Mouse (Mus musculus): ENCODE results near the gene Ubl4a.

Gene Ubl4a

DNA sequence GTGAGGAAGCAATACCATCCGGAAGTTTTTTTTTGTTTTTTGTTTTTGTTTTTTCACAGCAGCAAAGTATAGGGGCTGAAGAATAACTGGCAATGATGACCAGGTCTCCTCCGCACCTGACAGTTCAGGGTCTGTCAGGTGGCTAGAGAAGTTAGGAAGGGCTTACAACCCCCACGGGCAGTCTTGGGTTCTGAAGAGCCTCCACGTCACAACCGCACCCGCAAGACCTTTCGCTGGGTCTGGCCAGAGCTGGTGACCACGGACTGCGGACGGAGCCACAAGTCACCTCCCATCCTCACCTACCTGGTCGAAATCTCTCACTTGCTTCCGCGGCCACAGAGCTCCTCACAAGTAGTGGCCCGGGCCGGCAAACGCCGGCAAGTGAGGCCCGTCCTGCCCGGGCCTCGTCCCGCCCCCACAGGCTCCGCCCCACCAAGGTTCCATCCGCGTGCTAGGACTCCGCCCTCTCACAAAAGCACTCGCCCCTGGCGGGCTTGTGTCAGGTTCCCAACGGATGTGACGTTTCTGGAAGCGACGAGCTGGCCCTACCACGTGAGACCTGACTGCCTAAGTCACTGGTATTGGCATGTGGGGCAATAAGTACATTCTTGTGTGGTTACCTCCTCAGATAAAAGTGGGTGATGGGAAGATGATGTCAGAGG, at the start of gene Ubl4a, which contains the start of gene Slc10a3:
TSS of gene Ubl4a (minus strand) at position 331 of the 662 bp plus-strand sequence.
TSS of gene Slc10a3 (minus strand) at position 462 of the 662 bp plus-strand sequence.
- peak; percentile 95 for DNase-seq (ENCODE audit: low read depth)

DNA sequence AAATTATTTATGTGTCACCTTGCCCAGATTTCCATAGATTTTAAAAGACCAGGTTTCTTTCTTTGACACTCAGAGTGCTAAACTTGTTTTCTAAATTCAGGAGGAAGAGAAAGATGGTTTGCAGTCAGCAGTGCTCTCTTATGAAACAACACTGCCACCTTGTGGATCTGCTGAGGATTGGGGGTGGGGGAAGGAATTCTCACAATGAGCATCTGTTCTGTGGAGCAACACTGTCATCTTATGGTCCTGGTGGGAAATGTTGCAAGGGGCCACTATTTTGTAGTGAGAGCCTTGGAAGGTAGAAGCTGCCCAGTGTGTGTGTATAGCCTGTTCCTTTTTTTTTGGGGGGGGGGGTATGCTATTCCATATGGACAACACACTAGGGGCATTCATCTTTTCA, 40.4 kb upstream of the Ubl4a start:
- DNase-seq (ENCODE audit: low read depth) = peak; percentile 81

DNA sequence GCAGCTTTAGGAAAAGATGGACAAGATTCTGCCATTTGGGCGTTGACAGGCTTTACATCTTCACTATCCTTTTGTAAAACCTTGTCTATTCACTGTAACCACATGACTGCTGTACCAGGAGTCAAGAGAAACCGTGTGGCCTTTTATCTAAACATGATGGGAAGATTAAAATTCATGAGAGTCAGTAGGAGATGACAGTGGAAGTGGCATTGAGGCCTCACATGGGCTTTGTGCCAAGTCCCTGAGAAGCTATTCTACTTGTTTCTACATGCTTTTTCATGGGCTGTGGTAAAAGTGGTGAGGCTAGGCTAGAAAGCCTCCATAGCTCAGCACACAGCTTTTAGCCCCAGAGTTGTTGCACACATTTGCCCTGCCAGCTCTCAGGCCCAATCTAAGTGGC, 35.3 kb upstream of the Ubl4a start:
- DNase-seq (ENCODE audit: low read depth) = peak; percentile 14

DNA sequence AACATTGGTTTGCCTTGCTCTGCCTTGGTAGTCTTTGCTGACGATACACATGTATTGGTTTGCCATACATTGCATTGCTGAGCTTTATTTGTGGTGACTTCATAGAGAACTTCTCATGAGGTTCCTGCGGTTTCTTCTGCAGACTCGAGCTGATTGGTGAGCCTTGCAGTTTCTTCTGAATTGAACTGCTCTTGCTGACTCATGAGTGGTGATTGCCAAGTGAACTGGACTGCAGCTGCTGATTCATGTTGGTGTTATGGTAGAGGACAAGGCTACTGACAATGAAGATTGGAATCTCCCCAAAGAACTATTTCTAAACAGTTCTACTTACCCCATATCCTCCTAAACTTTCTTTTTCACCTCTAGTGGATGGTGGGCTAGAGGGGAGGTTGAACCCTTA, 27.1 kb upstream of the Ubl4a start:
- peak; percentile 38 for DNase-seq (ENCODE audit: low read depth)

- peak; percentile 92 for DNase-seq (ENCODE audit: low read depth)
Observed at GRCm38 (mm10) chrX:74392535-74393443, 19.8 kb upstream of the Ubl4a start, which contains the start of the genes Fam3a and Ikbkg. TSS of gene Fam3a (minus strand) at chrX:74393272. TSS of gene Ikbkg (plus strand) at chrX:74393290.

GRCm38 (mm10) chrX:74388153-74388552, 15.1 kb upstream of the Ubl4a start:
- no peak for DNase-seq (ENCODE audit: low read depth)

GRCm38 (mm10) chrX:74384451-74384850, 11.4 kb upstream of the Ubl4a start:
- no peak for DNase-seq (ENCODE audit: low read depth)

DNA sequence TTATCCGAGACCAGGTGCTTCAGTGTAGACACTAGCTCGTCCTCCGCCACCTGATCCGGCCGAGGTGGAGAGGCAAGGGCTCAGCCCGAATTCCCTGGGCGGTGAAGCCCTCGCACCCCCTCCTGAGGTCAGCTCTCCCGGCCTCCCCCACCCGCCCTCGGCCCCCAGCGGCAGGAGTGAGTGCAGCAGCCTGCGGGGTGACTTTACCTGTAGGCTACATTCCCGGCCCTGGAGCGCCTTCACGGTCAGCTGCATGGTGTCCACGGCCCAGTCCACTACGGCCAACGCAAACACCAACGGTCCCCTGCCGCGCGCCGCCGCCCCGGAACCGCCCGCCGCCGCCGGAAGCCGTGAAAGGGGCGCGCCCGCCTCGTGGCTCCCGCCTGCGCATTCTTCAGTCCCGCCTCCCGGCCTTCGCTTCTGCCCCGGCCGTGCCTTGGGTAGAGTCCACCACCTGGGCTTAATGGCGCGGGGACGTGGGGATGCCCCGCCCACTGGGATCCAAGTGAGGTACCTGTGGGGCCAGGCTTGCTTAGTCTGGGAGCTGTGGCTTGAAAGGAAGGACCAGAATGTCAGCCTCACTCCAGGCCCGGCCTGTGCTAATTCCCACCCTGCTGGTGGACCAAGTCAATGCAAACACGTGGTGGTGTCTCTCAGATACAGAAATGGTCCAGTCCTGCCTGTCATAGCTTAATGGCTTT, 4.7 kb downstream of the Ubl4a start:
- DNase-seq (ENCODE audit: low read depth) = peak; percentile 65

DNA sequence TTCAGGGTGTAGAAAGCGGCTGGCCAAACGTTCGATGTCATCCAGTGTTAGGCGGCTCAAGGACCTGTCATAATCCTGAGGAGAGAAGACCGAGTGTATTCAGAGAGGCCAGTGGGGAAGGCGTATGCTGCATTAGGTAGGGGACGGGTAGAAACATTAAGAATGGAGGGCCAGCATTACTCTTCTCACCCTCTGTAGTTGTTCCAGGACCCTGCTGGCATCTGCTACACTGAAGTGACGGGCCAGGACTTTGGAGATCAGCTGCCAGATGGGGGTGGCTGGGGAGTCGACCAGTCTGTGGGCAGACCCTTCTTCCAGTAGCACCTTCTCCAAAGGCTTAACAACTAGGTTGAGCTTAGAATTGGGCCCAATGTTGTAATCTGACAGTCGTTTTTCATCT, 5.5 kb downstream of the Ubl4a start:
- DNase-seq (ENCODE audit: low read depth) = no peak

GRCm38 (mm10) chrX:74359171-74359570, 13.8 kb downstream of the Ubl4a start:
- DNase-seq (ENCODE audit: low read depth) = no peak

DNA sequence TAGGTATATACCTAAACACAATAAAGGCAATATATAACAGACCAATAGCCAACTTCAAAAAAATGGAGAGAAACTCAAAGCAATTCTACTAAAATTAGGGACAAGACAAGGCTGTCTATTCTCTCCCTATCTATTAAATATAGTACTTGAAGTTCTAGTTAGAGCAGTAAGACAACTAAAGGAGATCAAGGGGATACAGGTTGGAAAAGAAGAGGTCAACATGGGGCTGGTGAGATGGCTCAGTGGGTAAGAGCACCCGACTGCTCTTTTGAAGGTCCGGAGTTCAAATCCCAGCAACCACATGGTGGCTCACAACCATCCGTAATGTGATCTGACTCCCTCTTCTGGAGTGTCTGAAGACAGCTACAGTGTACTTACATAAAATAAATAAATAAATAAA, 15.9 kb downstream of the Ubl4a start:
- peak; percentile 6 for DNase-seq (ENCODE audit: low read depth)

DNA sequence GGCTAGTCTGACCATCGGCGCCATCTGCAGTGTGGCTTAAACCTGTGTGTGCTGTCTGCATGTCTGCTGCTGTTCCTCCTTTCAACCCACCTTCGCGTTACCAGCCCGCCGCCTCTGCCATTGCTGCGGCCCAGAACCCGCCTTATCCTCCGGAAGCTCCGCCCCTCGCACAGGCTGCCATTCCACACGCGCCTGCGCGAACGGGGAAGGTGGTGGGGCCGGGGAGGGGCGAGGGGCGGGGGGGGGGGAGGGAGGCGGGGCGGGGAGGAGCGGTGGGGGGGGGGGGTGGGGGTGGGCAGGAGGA, 19.6 kb downstream of the Ubl4a start, which contains the start of gene Lage3:
TSS of gene Lage3 (minus strand) at position 152 of the 304 bp plus-strand sequence.
- peak; percentile 80 for DNase-seq (ENCODE audit: low read depth)

GRCm38 (mm10) chrX:74352645-74353466, 20.2 kb downstream of the Ubl4a start:
- peak; percentile 11 for DNase-seq (ENCODE audit: low read depth)

- no peak for DNase-seq (ENCODE audit: low read depth)
Observed at GRCm38 (mm10) chrX:74330166-74330930, 42.7 kb downstream of the Ubl4a start.

DNA sequence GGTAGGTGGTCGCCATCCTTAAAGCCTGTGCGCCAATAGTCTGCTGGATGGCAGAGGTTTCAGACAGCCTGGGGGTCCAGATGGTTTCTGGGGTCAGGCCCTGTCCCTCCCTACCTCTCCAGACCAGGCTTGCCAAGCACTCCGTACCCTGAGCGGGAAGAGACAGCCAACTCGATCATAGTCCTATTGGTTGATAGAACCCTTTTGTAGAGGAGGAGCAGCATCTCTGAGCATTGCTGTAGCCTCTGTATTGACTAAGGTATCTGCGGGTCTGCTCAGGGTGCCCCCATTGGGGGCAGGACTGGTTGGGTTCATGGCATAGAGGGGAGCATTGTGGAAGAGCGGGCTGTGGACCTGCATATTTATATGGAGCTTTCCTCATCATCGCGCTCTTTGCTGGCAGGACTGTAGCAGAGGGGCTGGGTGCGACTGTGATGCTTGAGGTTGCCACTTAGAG, 43.8 kb downstream of the Ubl4a start:
- no peak for DNase-seq (ENCODE audit: low read depth)

GRCm38 (mm10) chrX:74328725-74329161, 44.3 kb downstream of the Ubl4a start, which contains the start of gene Plxna3:
TSS of gene Plxna3 (plus strand) at chrX:74329066.
- no peak for DNase-seq (ENCODE audit: low read depth)

Data from 416B (cell line).